Mouse (Mus musculus) CH12.LX (cell line): ENCODE data around the gene Il34. TPM values are rescaled to one million over a fixed set of nuclear protein-coding genes. Genes with fewer than 3 reads are reported as not detected.

Experiments used
- DNase-seq: peaks from one replicate; pipeline ENCODE4 v3.0.0-alpha.2; 2013; ENCODE audit errors: extremely low read depth
- H3K27ac ChIP-seq: 2 replicates; pipeline ENCODE4 v1.5.1; 2012; ENCODE audit warnings: low read depth, mild to moderate bottlenecking, control low read depth, moderate library complexity; ENCODE audit not compliant: insufficient read depth
- H3K27me3 ChIP-seq: replicated peaks from 2 replicates; pipeline ENCODE3; 2012; ENCODE audit warnings: inconsistent platforms
- H3K36me3 ChIP-seq, 2 experiments: replicated peaks in 1 of 2; 2 replicates each; pipeline versions ENCODE3 to v1.6.1; 2012; ENCODE audit warnings: inconsistent platforms in 1 of 2, low read length in 1 of 2, mild to moderate bottlenecking in 1 of 2, mixed read lengths in 1 of 2, moderate library complexity in 1 of 2; ENCODE audit not compliant: control insufficient read depth in 1 of 2, insufficient read depth in 1 of 2
- H3K4me1 ChIP-seq, 2 experiments: 2 replicates each; pipeline ENCODE4 v1.6.1; 2012; ENCODE audit warnings: inconsistent platforms in 1 of 2, moderate library complexity in 1 of 2; ENCODE audit not compliant: insufficient read depth in 2 of 2, control insufficient read depth in 1 of 2
- H3K4me2 ChIP-seq: 2 replicates; pipeline ENCODE4 v1.6.1; 2012; ENCODE audit warnings: low read depth, mild to moderate bottlenecking, control low read depth; ENCODE audit not compliant: poor library complexity, insufficient read depth, severe bottlenecking
- H3K4me3 ChIP-seq, 3 experiments: fragments of 150-350 bp in 1 of 3; sonication (generic) in 1 of 3; replicated peaks in 1 of 3; 2 replicates each; pipeline versions ENCODE3 to v1.5.1; 2011 to 2012; ENCODE audit warnings: low read depth in 2 of 3, low read length in 2 of 3, mild to moderate bottlenecking in 2 of 3, moderate library complexity in 2 of 3, control low read depth in 1 of 3, improper control_type of control experiment in 1 of 3, inconsistent platforms in 1 of 3, mixed read lengths in 1 of 3; ENCODE audit not compliant: poor library complexity in 1 of 3
- H3K79me2 ChIP-seq: replicated peaks from 2 replicates; pipeline ENCODE4 v1.6.1; 2012; ENCODE audit warnings: mild to moderate bottlenecking, moderate library complexity; ENCODE audit not compliant: control insufficient read depth, poor library complexity, insufficient read depth, severe bottlenecking; ENCODE audit errors: extremely low read depth
- H3K9ac ChIP-seq: 2 replicates; pipeline ENCODE4 v1.6.1; 2012; ENCODE audit warnings: low read depth, mild to moderate bottlenecking, control low read depth, moderate library complexity; ENCODE audit not compliant: insufficient read depth
- H3K9me3 ChIP-seq: replicated peaks from 2 replicates; pipeline ENCODE3; 2012; ENCODE audit warnings: low read length, inconsistent platforms, mixed read lengths
- BHLHE40 ChIP-seq: IDR thresholded peaks from 2 replicates; pipeline ENCODE4 v1.6.1; 2011; ENCODE audit warnings: mild to moderate bottlenecking, low read depth, low read length, improper control_type of control experiment
- CHD2 ChIP-seq: IDR thresholded peaks from 2 replicates; pipeline ENCODE4 v1.6.1; 2011; ENCODE audit warnings: low read length, improper control_type of control experiment
- E2F4 ChIP-seq: IDR thresholded peaks from 2 replicates; pipeline ENCODE4 v1.6.1; 2011; ENCODE audit warnings: low read depth, low read length, improper control_type of control experiment; ENCODE audit not compliant: insufficient replicate concordance
- ELF1 ChIP-seq: IDR thresholded peaks from 2 replicates; pipeline ENCODE4 v1.6.1; 2014; ENCODE audit warnings: low read depth, mild to moderate bottlenecking, inconsistent platforms, low read length, improper control_type of control experiment
- GABPA ChIP-seq: IDR thresholded peaks from 2 replicates; pipeline ENCODE4 v1.6.1; 2012; ENCODE audit warnings: low read depth, low read length, improper control_type of control experiment, inconsistent platforms; ENCODE audit not compliant: insufficient replicate concordance
- IRF4 ChIP-seq: IDR thresholded peaks from 2 replicates; pipeline ENCODE4 v1.6.1; 2014; ENCODE audit warnings: low read depth, mild to moderate bottlenecking, inconsistent platforms, low read length, improper control_type of control experiment
- MAFK ChIP-seq: IDR thresholded peaks from 2 replicates; pipeline ENCODE4 v1.6.1; 2011; ENCODE audit warnings: low read length, improper control_type of control experiment; ENCODE audit not compliant: insufficient replicate concordance
- MEF2A ChIP-seq: IDR thresholded peaks from 2 replicates; pipeline ENCODE4 v1.6.1; 2014; ENCODE audit warnings: low read depth, mild to moderate bottlenecking, inconsistent platforms, low read length, improper control_type of control experiment, borderline replicate concordance
- MYC ChIP-seq: IDR thresholded peaks from 2 replicates; pipeline ENCODE4 v1.6.1; 2011; ENCODE audit warnings: low read depth, mild to moderate bottlenecking, improper control_type of control experiment, low read length
- NELFE ChIP-seq: IDR thresholded peaks from 2 replicates; pipeline ENCODE4 v1.6.1; 2011; ENCODE audit warnings: low read depth, low read length, improper control_type of control experiment
- NRF1 ChIP-seq: IDR thresholded peaks from 2 replicates; pipeline ENCODE4 v1.6.1; 2014; ENCODE audit warnings: low read depth, mild to moderate bottlenecking, inconsistent platforms, low read length, improper control_type of control experiment, moderate library complexity
- POLR2A ChIP-seq: IDR thresholded peaks from 2 replicates; pipeline ENCODE4 v1.6.1; 2011; ENCODE audit warnings: low read depth, mild to moderate bottlenecking, improper control_type of control experiment, low read length
- POLR2AphosphoS2 ChIP-seq: IDR thresholded peaks from 2 replicates; pipeline ENCODE4 v1.6.1; 2011; ENCODE audit warnings: low read depth, low read length, improper control_type of control experiment
- RCOR1 ChIP-seq: conservative IDR thresholded peaks from 2 replicates; pipeline ENCODE4 v1.6.1; 2012; ENCODE audit warnings: low read depth, mild to moderate bottlenecking, inconsistent platforms, low read length, improper control_type of control experiment
- TCF12 ChIP-seq: IDR thresholded peaks from 2 replicates; pipeline ENCODE4 v1.6.1; 2014; ENCODE audit warnings: low read depth, mild to moderate bottlenecking, inconsistent platforms, low read length, improper control_type of control experiment
- ZMIZ1 ChIP-seq: IDR thresholded peaks from 2 replicates; pipeline ENCODE4 v1.6.1; 2012; ENCODE audit warnings: low read depth, mild to moderate bottlenecking, inconsistent platforms, low read length, improper control_type of control experiment
- ZNF384 ChIP-seq: IDR thresholded peaks from 2 replicates; pipeline ENCODE4 v1.6.1; 2012; ENCODE audit warnings: low read depth, low read length, improper control_type of control experiment, inconsistent platforms
- dilution Hi-C: fragments of 300-500 bp; cut with MboI; formaldehyde crosslinking; loops from 2 replicates; pipeline ENCODE4 v1.14.3; 2020; ENCODE audit warnings: low sequenced_read_pairs; ENCODE audit not compliant: extremely low pct_unique_long_range_greater_than_20kb, extremely low pct_ligation_motif_present
- in situ Hi-C: fragments of 300-500 bp; cut with MboI; formaldehyde crosslinking; loops from 3 replicates; pipeline ENCODE4 v1.14.3; 2019; ENCODE audit warnings: low sequenced_read_pairs, low pct_ligation_motif_present, low pct_unique_long_range_greater_than_20kb, mixed read lengths
- polyA plus RNA-seq: library from polyadenylated mRNA; unstranded; fragments of >175 nt; gene quantifications from 2 replicates; pipeline ENCODE4 v1.2.1, GENCODE M21; 2012; ENCODE audit warnings: low read depth; ENCODE audit not compliant: insufficient read length
- total RNA-seq, 2 experiments: library from RNA; depleted of rRNA; stranded (reverse); fragments of 300-350 nt in 1 of 2; fragments of >200 nt in 1 of 2; gene quantifications; 2 replicates each; pipeline ENCODE4 v1.2.3; 2012 to 2014

Gene Il34
- total and polyA plus RNA-seq, 3 experiments = 0.21 TPM; not detected in 2

GRCm38 (mm10) chr8:110810481-110811065, 4.8 kb upstream of the Il34 start:
- no peak overlapping the region for H3K9ac ChIP-seq
- peaks cover 64 to 69% of the 10 kb centered on the region in 2 experiments for H3K36me3 ChIP-seq
- no peaks in the 10 kb centered on the region for H3K9me3 ChIP-seq
- no peak for TF ChIP-seq MEF2A
- in situ Hi-C loops = loop anchor here (10.0 kb wide), 1 partner anchor 46 kb away; no protein-coding TSS in a partner anchor
- no peak overlapping the region for H3K27ac ChIP-seq
- H3K4me2 ChIP-seq = no peak overlapping the region
- no peaks in the 10 kb centered on the region for H3K27me3 ChIP-seq
- H3K4me3 ChIP-seq = no peak overlapping the region
- H3K79me2 ChIP-seq = peaks cover 4% of the 10 kb centered on the region
- no peak for DNase-seq
- H3K4me1 ChIP-seq = peaks cover 9 to 93% of the 10 kb centered on the region in 2 experiments
- dilution Hi-C loops = no loop called here

- peaks cover 57 to 62% of the 10 kb centered on the region in 2 experiments for H3K36me3 ChIP-seq
- H3K27ac ChIP-seq = no peak overlapping the region
- H3K9ac ChIP-seq = no peak overlapping the region
- no peak overlapping the region for H3K4me2 ChIP-seq
- no peaks in the 10 kb centered on the region for H3K9me3 ChIP-seq
- no peak for TF ChIP-seq MYC
- TF ChIP-seq GABPA = no peak
- dilution Hi-C loops = no loop called here
- H3K27me3 ChIP-seq = no peaks in the 10 kb centered on the region
- peaks cover 4% of the 10 kb centered on the region; the same call in 1 of the 2 replicates for H3K79me2 ChIP-seq
- in situ Hi-C loops = loop anchor here (10.0 kb wide), 1 partner anchor 45 kb away; no protein-coding TSS in a partner anchor
- no peak for DNase-seq
- no peak overlapping the region for H3K4me3 ChIP-seq
- H3K4me1 ChIP-seq = peaks cover 9 to 88% of the 10 kb centered on the region in 2 experiments
Measured at GRCm38 (mm10) chr8:110809831-110810230, 4.1 kb upstream of the Il34 start.

GRCm38 (mm10) chr8:110808495-110809472, 3.1 kb upstream of the Il34 start:
- Histone ChIP-seq H3K36me3 (peaks cover 47 to 52% of the 10 kb centered on the region in 2 experiments), H3K9ac (no peak overlapping the region), H3K4me1 (peaks cover 9 to 77% of the 10 kb centered on the region in 2 experiments), H3K27ac (no peak overlapping the region), H3K79me2 (peaks cover 4% of the 10 kb centered on the region; the same call in 1 of the 2 replicates), H3K4me2 (no peak overlapping the region), H3K27me3 (no peaks in the 10 kb centered on the region), H3K4me3 (no peak overlapping the region), H3K9me3 (no peaks in the 10 kb centered on the region)
- dilution Hi-C loops = no loop called here
- in situ Hi-C loops = no loop called here
- TF ChIP-seq ELF1 (no peak), E2F4 (no peak), BHLHE40 (no peak), NELFE (no peak), NRF1 (no peak), POLR2A (peak; percentile 38; the same call in 1 of the 2 replicates), POLR2AphosphoS2 (peak; percentile 94), ZNF384 (no peak), MYC (no peak), TCF12 (no peak), RCOR1 (0 out of 2 replicates have a peak, but pooled peaks have one; percentile 30), IRF4 (no peak), GABPA (no peak), ZMIZ1 (no peak; the same call in 1 of the 2 replicates), MAFK (no peak), MEF2A (no peak), CHD2 (peak; percentile 25; the same call in 1 of the 2 replicates)
- no peak for DNase-seq
